Mouse (Mus musculus): Measurements from ENCODE around the gene Rec8. TPM values are rescaled to one million over a fixed set of nuclear protein-coding genes. Genes with fewer than 3 reads are reported as not detected.

Rec8 gene
- polyA plus RNA-seq, 1 experiment from 2014 or later: 6.2 TPM

- ATAC-seq (replicated peaks; ENCODE audit: low FRiP score, low TSS enrichment, low read depth): no peak
- no peak overlapping the region for H3K27ac ChIP-seq (ENCODE audit: low read depth)
Observed at GRCm38 (mm10) chr14:55618486-55619195, 804 bp downstream of the Rec8 start.

GRCm38 (mm10) chr14:55628077-55628827 lies 10.4 kb downstream of the Rec8 start:
- ATAC-seq (replicated peaks; ENCODE audit: low FRiP score, low TSS enrichment, low read depth) (no peak), DNase-seq (ENCODE audit: low spot score) (no peak)
- Histone ChIP-seq H3K36me3 (ENCODE audit: control insufficient read depth, insufficient read depth, low read length) (peaks cover 93% of the 10 kb centered on the region), H3K9ac (ENCODE audit: low read length) (no peak overlapping the region), H3K27me3 (replicated peaks; ENCODE audit: control insufficient read depth, insufficient read depth, low read length) (no peaks in the 10 kb centered on the region), H3K4me3 (ENCODE audit: low read depth, low read length) (no peak overlapping the region), H3K27ac (ENCODE audit: low read depth) (no peak overlapping the region), H3K4me1 (replicated peaks; ENCODE audit: control insufficient read depth, insufficient read depth, low read length) (no peaks in the 10 kb centered on the region), H3K9me3 (ENCODE audit: control insufficient read depth, low read length) (no peaks in the 10 kb centered on the region), H3K4me2 (ENCODE audit: low read length) (no peak overlapping the region)
- WGBS: 81% methylated on average over 27 of the region's 27 CpGs

More at GRCm38 (mm10) chr14:55618486-55619195, 804 bp downstream of the Rec8 start:
- Histone ChIP-seq H3K27me3 (replicated peaks; ENCODE audit: control insufficient read depth, insufficient read depth, low read length) (no peaks in the 10 kb centered on the region), H3K4me3 (ENCODE audit: low read depth, low read length) (peak overlapping the region; percentile 25), H3K4me1 (replicated peaks; ENCODE audit: control insufficient read depth, insufficient read depth, low read length) (no peaks in the 10 kb centered on the region; the same call in 1 of the 2 replicates), H3K4me2 (ENCODE audit: low read length) (peak overlapping the region; percentile 43), H3K9me3 (ENCODE audit: control insufficient read depth, low read length) (no peaks in the 10 kb centered on the region), H3K9ac (ENCODE audit: low read length) (no peak overlapping the region), H3K36me3 (ENCODE audit: control insufficient read depth, insufficient read depth, low read length) (no peaks in the 10 kb centered on the region)
- 43% methylated on average over 22 of the region's 22 CpGs for WGBS
- no peak for DNase-seq (ENCODE audit: low spot score)

- H3K4me3 ChIP-seq (ENCODE audit: low read depth, low read length): no peak overlapping the region
- H3K4me2 ChIP-seq (ENCODE audit: low read length): no peak overlapping the region
- WGBS: 54% methylated on average over 5 of the region's 5 CpGs
- H3K9me3 ChIP-seq (ENCODE audit: control insufficient read depth, low read length): no peaks in the 10 kb centered on the region
- ATAC-seq (replicated peaks; ENCODE audit: low FRiP score, low TSS enrichment, low read depth): no peak
- no peaks in the 10 kb centered on the region for H3K27me3 ChIP-seq (replicated peaks; ENCODE audit: control insufficient read depth, insufficient read depth, low read length)
- peak; percentile 66 for DNase-seq (ENCODE audit: low spot score)
- no peak overlapping the region for H3K9ac ChIP-seq (ENCODE audit: low read length)
- peaks cover 97% of the 10 kb centered on the region for H3K36me3 ChIP-seq (ENCODE audit: control insufficient read depth, insufficient read depth, low read length)
- H3K27ac ChIP-seq (ENCODE audit: low read depth): no peak overlapping the region
- H3K4me1 ChIP-seq (replicated peaks; ENCODE audit: control insufficient read depth, insufficient read depth, low read length): no peaks in the 10 kb centered on the region; the same call in 1 of the 2 replicates
Observed at GRCm38 (mm10) chr14:55629312-55629711, 11.5 kb downstream of the Rec8 start.

- Histone ChIP-seq H3K9me3 (ENCODE audit: control insufficient read depth, low read length) (no peaks in the 10 kb centered on the region), H3K4me1 (replicated peaks; ENCODE audit: control insufficient read depth, insufficient read depth, low read length) (peaks cover 3% of the 10 kb centered on the region; the same call in 1 of the 2 replicates), H3K27ac (ENCODE audit: low read depth) (no peak overlapping the region), H3K4me2 (ENCODE audit: low read length) (peak overlapping the region; percentile 81), H3K36me3 (ENCODE audit: control insufficient read depth, insufficient read depth, low read length) (peaks cover 78% of the 10 kb centered on the region), H3K27me3 (replicated peaks; ENCODE audit: control insufficient read depth, insufficient read depth, low read length) (no peaks in the 10 kb centered on the region), H3K9ac (ENCODE audit: low read length) (peak overlapping the region; percentile 58), H3K4me3 (ENCODE audit: low read depth, low read length) (peak overlapping the region; percentile 66)
- DNase-seq (ENCODE audit: low spot score): no peak
- ATAC-seq (replicated peaks; ENCODE audit: low FRiP score, low TSS enrichment, low read depth): peak; percentile 44
- WGBS: 4% methylated on average over 23 of the region's 23 CpGs
Observed at GRCm38 (mm10) chr14:55634874-55635522, 17.2 kb downstream of the Rec8 start.

- Histone ChIP-seq H3K36me3 (ENCODE audit: control insufficient read depth, insufficient read depth, low read length) (peaks cover 78% of the 10 kb centered on the region), H3K4me2 (ENCODE audit: low read length) (peak within 1 kb of the TSS; percentile 81), H3K27me3 (replicated peaks; ENCODE audit: control insufficient read depth, insufficient read depth, low read length) (no peaks in the 10 kb centered on the region), H3K4me3 (ENCODE audit: low read depth, low read length) (peak within 1 kb of the TSS; percentile 66), H3K4me1 (replicated peaks; ENCODE audit: control insufficient read depth, insufficient read depth, low read length) (peaks cover 3% of the 10 kb centered on the region; the same call in 1 of the 2 replicates), H3K9ac (ENCODE audit: low read length) (peak within 1 kb of the TSS; percentile 58), H3K27ac (ENCODE audit: low read depth) (no peak within 1 kb of the TSS), H3K9me3 (ENCODE audit: control insufficient read depth, low read length) (no peaks in the 10 kb centered on the region)
- peak; percentile 91 for DNase-seq (ENCODE audit: low spot score)
- peak; percentile 80 for ATAC-seq (replicated peaks; ENCODE audit: low FRiP score, low TSS enrichment, low read depth)
- WGBS: 2% methylated on average over 27 of the region's 33 CpGs
Observed at GRCm38 (mm10) chr14:55635523-55636007, 17.7 kb downstream of the Rec8 start, which contains the start of gene Ipo4. TSS of gene Ipo4 (minus strand) at chr14:55635957.

- DNase-seq (ENCODE audit: low spot score): no peak
- peaks cover 65% of the 10 kb centered on the region for H3K36me3 ChIP-seq (ENCODE audit: control insufficient read depth, insufficient read depth, low read length)
- 95% methylated on average over 9 of the region's 9 CpGs for WGBS
- H3K27me3 ChIP-seq (replicated peaks; ENCODE audit: control insufficient read depth, insufficient read depth, low read length): no peaks in the 10 kb centered on the region
- H3K4me2 ChIP-seq (ENCODE audit: low read length): no peak within 1 kb of the TSS
- no peak within 1 kb of the TSS for H3K27ac ChIP-seq (ENCODE audit: low read depth)
- ATAC-seq (replicated peaks; ENCODE audit: low FRiP score, low TSS enrichment, low read depth): no peak
- H3K9ac ChIP-seq (ENCODE audit: low read length): no peak within 1 kb of the TSS
- H3K4me3 ChIP-seq (ENCODE audit: low read depth, low read length): no peak within 1 kb of the TSS
- peaks cover 8% of the 10 kb centered on the region; the same call in 1 of the 2 replicates for H3K4me1 ChIP-seq (replicated peaks; ENCODE audit: control insufficient read depth, insufficient read depth, low read length)
- H3K9me3 ChIP-seq (ENCODE audit: control insufficient read depth, low read length): no peaks in the 10 kb centered on the region
Observed at GRCm38 (mm10) chr14:55637795-55638194, 20.0 kb downstream of the Rec8 start, which contains the start of gene Gm49378. TSS of gene Gm49378 (minus strand) at chr14:55637895.

- H3K36me3 ChIP-seq (ENCODE audit: control insufficient read depth, insufficient read depth, low read length): peaks cover 52% of the 10 kb centered on the region
- H3K9me3 ChIP-seq (ENCODE audit: control insufficient read depth, low read length): no peaks in the 10 kb centered on the region
- ATAC-seq (replicated peaks; ENCODE audit: low FRiP score, low TSS enrichment, low read depth) (no peak), DNase-seq (ENCODE audit: low spot score) (no peak)
- H3K4me3 ChIP-seq (ENCODE audit: low read depth, low read length): no peak overlapping the region
- no peak overlapping the region for H3K9ac ChIP-seq (ENCODE audit: low read length)
- no peaks in the 10 kb centered on the region for H3K27me3 ChIP-seq (replicated peaks; ENCODE audit: control insufficient read depth, insufficient read depth, low read length)
- H3K4me2 ChIP-seq (ENCODE audit: low read length): no peak overlapping the region
- H3K4me1 ChIP-seq (replicated peaks; ENCODE audit: control insufficient read depth, insufficient read depth, low read length): peaks cover 21% of the 10 kb centered on the region
- 95% methylated on average over 14 of the region's 14 CpGs for WGBS
- H3K27ac ChIP-seq (ENCODE audit: low read depth): no peak overlapping the region
Observed at GRCm38 (mm10) chr14:55640816-55641215, 23.0 kb downstream of the Rec8 start.

- Histone ChIP-seq H3K36me3 (ENCODE audit: control insufficient read depth, insufficient read depth, low read length) (peaks cover 53% of the 10 kb centered on the region), H3K27ac (ENCODE audit: low read depth) (no peak overlapping the region), H3K4me1 (replicated peaks; ENCODE audit: control insufficient read depth, insufficient read depth, low read length) (peaks cover 19% of the 10 kb centered on the region), H3K4me3 (ENCODE audit: low read depth, low read length) (no peak overlapping the region), H3K4me2 (ENCODE audit: low read length) (no peak overlapping the region), H3K27me3 (replicated peaks; ENCODE audit: control insufficient read depth, insufficient read depth, low read length) (no peaks in the 10 kb centered on the region), H3K9me3 (ENCODE audit: control insufficient read depth, low read length) (no peaks in the 10 kb centered on the region), H3K9ac (ENCODE audit: low read length) (no peak overlapping the region)
- ATAC-seq (replicated peaks; ENCODE audit: low FRiP score, low TSS enrichment, low read depth) (no peak), DNase-seq (ENCODE audit: low spot score) (no peak)
- 95% methylated on average over 13 of the region's 13 CpGs for WGBS
Observed at GRCm38 (mm10) chr14:55641291-55641690, 23.5 kb downstream of the Rec8 start.

All from intestine, embryonic 14.5 days (tissue).